Comparison of ENCODE assay signal across 14 mouse cellular contexts in genomic region chr5:111120298-111120697, GRCm38 (mm10).
DNase-seq lines count a peak whose midpoint lies in the region; ATAC-seq and TF ChIP-seq lines count a peak whose summit lies in the region.
"Had no signal": no experiment of that assay in that cellular context is flagged by ENCODE, and none has a peak within 500 bp of the region (broad histone marks: within the 10 kb centered on the region; RNA-seq: fewer than 3 reads in every experiment).

No protein-coding gene starts in this region.

- peak; percentile 66 for DNase-seq in gastrocnemius, adult 2 months
- DNase-seq in gastrocnemius, postnatal 4 days (ENCODE audit: low spot score in 2 of 2): no peak
- DNase-seq in midbrain, embryonic 11.5 days (ENCODE audit: low spot score, missing footprints): peak; percentile 68
- no peak for DNase-seq in midbrain, embryonic 10.5 days (ENCODE audit: low spot score)
- peak; percentile 45 for DNase-seq in fat pad, adult 2 months (ENCODE audit: extremely low read depth, low read depth, low spot score)
- peak; percentile 47 for DNase-seq in skeletal muscle tissue, adult 2 months (ENCODE audit: low read depth, low spot score)
- no peak for DNase-seq in frontal cortex, postnatal 25 days (ENCODE audit: low spot score in 2 of 2)
- no peak for DNase-seq in adrenal gland, postnatal 4 days (ENCODE audit: low spot score in 2 of 2)
- DNase-seq: liver; lung, postnatal 10 days had no signal

- no peak for ATAC-seq in midbrain, embryonic 11.5 days (ENCODE audit: low FRiP score)

- H3K4me2 ChIP-seq in midbrain, embryonic 11.5 days: no peak overlapping the region
- H3K4me2 ChIP-seq: embryonic facial prominence, embryonic 12.5 days had no signal

- TF ChIP-seq CTCF in gastrocnemius, adult 2 months (IDR thresholded peaks at IDR 0.05): no peak

- H3K27ac ChIP-seq in gastrocnemius, adult 2 months: peak overlapping the region; percentile 83
- H3K27ac ChIP-seq in midbrain, embryonic 11.5 days (ENCODE audit: low read depth, low read length): no peak overlapping the region
- H3K27ac ChIP-seq in midbrain, embryonic 10.5 days (replicated peaks): no peak overlapping the region
- H3K27ac ChIP-seq: embryonic facial prominence, embryonic 12.5 days; heart, embryonic 13.5 days; layer of hippocampus, adult 2 months; stomach, postnatal 0 days had no signal

- H3K36me3 ChIP-seq in midbrain, embryonic 11.5 days (ENCODE audit: control insufficient read depth, insufficient read depth, low read length): no peaks in the 10 kb centered on the region
- H3K36me3 ChIP-seq in midbrain, embryonic 10.5 days: no peaks in the 10 kb centered on the region
- H3K36me3 ChIP-seq: embryonic facial prominence, embryonic 12.5 days had no signal

- peaks cover 13% of the 10 kb centered on the region for H3K4me1 ChIP-seq in midbrain, embryonic 11.5 days (ENCODE audit: control insufficient read depth, insufficient read depth, low read length)
- peaks cover 47% of the 10 kb centered on the region for H3K4me1 ChIP-seq in midbrain, embryonic 10.5 days

- H3K27me3 ChIP-seq in midbrain, embryonic 11.5 days (ENCODE audit: control insufficient read depth, insufficient read depth, low read length): no peaks in the 10 kb centered on the region
- peaks cover 9% of the 10 kb centered on the region; the same call in 1 of the 2 replicates for H3K27me3 ChIP-seq in midbrain, embryonic 10.5 days (ENCODE audit: low read depth, poor library complexity, severe bottlenecking)
- H3K27me3 ChIP-seq: embryonic facial prominence, embryonic 12.5 days had no signal

- H3K9ac ChIP-seq in midbrain, embryonic 11.5 days (ENCODE audit: low read length): no peak overlapping the region
- H3K9ac ChIP-seq: embryonic facial prominence, embryonic 12.5 days; heart, embryonic 13.5 days had no signal

- H3K9me3 ChIP-seq in midbrain, embryonic 11.5 days (ENCODE audit: control insufficient read depth, low read length): no peaks in the 10 kb centered on the region
- H3K9me3 ChIP-seq in midbrain, embryonic 10.5 days (replicated peaks): no peaks in the 10 kb centered on the region
- H3K9me3 ChIP-seq: embryonic facial prominence, embryonic 12.5 days; heart, embryonic 13.5 days had no signal

- intact Hi-C loops in gastrocnemius, adult 2 months (cut with DNase I): no loop called here

- peak overlapping the region; percentile 43 for H3K4me3 ChIP-seq in gastrocnemius, adult 2 months
- no peak overlapping the region for H3K4me3 ChIP-seq in midbrain, embryonic 11.5 days (ENCODE audit: low read depth, low read length)
- H3K4me3 ChIP-seq in midbrain, embryonic 10.5 days: no peak overlapping the region
- H3K4me3 ChIP-seq: embryonic facial prominence, embryonic 12.5 days; heart, embryonic 13.5 days; layer of hippocampus, adult 2 months had no signal

- 86% methylated on average over 7 of the region's 7 CpGs for WGBS in midbrain, embryonic 11.5 days
- 91% methylated on average over 7 of the region's 7 CpGs for WGBS in midbrain, embryonic 10.5 days

Comparison
In these comparisons a context has a peak if more than half of its experiments do, and no peak if none do; other contexts are left out.
1. DNase-seq: peak in gastrocnemius, adult 2 months (single experiment), midbrain, embryonic 11.5 days (single experiment), fat pad, adult 2 months (single experiment) and skeletal muscle tissue, adult 2 months (single experiment); none in gastrocnemius, postnatal 4 days (0 of 2), midbrain, embryonic 10.5 days (single experiment), frontal cortex, postnatal 25 days (0 of 2) and adrenal gland, postnatal 4 days (0 of 2).